Mouse (Mus musculus) right cerebral cortex, adult 2 months (tissue): ENCODE results near the gene Terb2.

Experiments
- DNase-seq, 2 experiments: peaks; one replicate each; pipeline ENCODE4 v3.0.0; 2021 to 2022; ENCODE audit warnings: low spot score in 2 of 2

Terb2 gene

DNA sequence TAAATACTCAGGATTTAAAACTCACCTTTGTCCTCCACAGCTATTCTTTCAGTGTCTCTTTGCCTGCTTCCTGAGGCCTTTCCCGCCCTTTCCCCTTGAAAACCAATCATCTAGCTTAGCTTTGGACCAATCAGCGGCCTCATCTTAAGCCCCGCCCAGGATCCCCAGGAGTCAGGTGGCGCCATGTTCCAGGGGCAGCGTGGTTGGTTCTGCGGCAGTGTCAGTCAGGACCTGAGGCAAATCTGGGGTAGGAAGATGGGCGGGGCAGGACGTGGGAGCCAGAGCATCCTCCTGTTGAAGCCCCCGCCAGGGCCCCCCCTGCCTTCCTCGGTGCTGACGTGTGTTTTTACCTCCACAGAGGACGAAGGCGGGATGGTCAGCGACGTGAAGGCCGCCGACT lies at the start of gene Terb2, which contains the start of gene Patl2:
Gene Terb2 (plus strand): TSS at position 167 of the 400 bp plus-strand sequence.
Gene Patl2 (minus strand): TSS at position 84 of the 400 bp plus-strand sequence.
- DNase-seq, result no peak

DNA sequence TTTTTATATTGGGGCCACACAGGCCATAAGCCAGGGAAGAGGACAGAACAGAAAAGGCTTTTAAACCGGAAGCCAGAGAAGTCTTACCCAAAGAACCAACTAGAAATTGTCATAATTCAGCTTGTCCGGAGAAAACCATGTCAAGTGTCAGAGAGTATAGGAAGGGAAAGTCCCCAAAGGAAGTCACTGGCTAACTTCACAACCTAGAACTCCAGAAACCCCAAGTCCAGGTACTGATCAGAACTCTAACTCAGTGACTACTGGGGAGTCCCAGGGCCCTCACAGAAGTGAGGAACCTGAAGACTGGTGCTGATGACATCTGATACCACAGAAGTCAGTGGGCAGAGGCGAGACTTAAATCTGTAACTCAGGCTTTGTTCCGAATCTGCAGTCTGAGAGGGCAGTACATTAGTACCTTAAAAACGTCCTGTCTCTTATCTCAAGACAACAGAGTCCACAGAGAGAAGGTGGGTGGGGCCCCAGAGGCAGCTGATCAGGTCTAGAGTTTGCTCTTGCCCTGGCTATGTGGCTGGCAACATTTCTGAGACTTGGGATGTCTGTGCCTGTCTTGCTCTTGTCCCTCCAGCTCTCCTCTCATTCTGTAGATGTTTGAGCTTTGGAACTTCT lies 48.1 kb upstream of the Terb2 start:
- no peak for DNase-seq

DNA sequence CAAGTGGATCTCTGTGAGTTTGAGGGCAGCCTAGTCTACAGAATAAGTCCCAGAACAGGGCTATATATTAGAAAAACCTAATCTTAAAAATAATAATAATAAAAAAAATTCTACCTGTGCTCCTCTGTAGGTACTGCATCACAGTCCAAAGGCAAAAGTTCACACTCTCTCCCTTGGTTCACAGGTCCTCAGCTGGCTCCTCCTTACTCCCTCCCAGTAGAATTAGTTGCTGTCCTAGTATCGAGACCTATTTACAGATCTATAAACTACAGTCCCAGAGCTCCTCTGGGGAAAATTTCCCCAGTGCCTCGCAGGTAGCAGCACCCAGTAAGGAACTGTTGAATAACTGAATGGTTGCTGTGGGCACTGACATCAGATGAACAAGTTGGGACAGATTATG lies 45.3 kb upstream of the Terb2 start:
- no peak for DNase-seq

DNA sequence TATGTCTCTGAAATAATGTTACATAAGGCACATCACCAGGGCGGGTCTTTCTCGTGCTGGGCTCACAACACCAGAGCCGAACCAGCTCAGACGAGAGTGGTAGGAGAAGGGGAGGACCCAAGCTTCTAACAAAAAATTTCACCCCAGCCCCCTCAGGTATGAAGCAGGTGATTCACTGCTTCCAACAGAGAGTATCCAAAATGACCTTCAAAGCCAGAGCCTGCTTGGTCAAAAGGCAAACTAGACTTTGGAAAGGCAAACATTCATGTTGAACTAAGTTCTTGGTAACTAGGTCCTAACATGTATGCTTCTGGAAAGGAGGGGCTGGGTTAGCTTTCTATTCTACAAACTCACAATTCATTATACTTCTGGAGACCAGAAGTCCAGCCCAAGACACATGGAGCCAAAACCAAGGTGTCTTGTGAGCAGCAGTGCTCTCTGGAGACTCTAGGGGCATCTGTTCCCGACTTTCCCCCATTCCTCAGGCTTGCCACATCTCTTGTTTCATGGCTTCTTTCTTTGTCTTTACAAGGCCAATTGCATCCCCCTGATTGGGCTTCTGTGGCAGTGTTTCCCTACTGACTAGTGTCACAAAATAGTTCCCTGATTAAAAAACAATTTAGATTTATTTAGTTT lies 44.6 kb upstream of the Terb2 start:
- DNase-seq, result no peak

DNA sequence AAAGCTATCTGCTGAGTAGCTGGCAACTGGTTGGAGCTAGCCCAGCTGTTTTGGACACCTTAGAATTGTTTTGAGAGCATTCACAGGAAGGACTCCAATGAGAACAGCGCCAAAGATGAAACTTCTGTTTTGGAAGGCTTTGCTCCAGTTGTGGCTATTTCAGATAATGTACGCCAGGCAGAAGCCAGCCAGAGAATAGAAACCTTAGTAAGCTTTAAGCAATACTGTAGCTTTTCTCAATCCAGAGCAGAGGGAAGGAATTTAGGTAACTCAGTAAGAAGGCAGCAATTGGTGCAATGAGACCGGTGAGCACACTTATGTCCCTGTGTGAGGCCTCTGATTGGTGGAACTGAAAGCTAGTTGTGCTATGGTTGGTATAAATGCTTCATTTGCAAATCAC lies 43.0 kb upstream of the Terb2 start:
- DNase-seq, result no peak

DNA sequence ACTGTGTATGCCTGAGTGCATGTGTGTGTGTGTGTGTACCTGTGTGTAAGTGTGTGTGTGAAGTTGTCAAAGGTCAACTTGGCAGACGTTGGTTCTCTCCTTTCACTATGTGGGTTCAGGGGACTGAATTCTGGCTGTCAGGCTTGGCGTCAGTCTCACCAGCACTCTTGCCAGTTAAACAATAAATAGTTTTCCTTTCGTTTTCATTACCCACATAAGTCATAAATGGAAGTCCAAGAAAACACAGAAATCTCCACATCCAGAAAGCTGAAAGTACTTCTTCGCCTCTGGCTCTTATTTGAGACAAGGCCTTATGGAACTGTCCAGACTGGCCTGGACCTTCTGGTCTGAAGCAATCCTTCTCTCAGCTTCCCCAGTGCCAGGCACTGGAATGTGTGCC lies 40.3 kb upstream of the Terb2 start:
- DNase-seq, result no peak

DNA sequence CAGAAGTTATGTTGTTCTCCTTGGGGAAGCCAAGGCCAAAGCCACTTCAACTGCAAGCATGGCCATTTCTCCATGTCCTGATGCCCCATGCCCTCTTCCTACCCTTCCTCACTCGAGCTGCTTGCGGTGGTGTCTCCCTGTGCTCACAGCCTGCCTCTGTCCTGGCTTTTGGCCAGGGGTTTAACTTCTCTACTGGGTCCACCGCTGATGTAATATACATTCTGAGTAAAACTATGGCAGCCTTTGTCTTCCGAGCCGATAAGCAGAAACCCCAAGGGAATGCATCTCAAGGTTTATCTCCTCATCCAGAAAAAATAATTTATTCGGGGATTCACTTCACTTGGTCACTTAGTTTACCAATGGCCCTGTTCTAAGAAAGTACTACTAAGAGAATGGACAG lies 39.4 kb upstream of the Terb2 start:
- no peak for DNase-seq

DNA sequence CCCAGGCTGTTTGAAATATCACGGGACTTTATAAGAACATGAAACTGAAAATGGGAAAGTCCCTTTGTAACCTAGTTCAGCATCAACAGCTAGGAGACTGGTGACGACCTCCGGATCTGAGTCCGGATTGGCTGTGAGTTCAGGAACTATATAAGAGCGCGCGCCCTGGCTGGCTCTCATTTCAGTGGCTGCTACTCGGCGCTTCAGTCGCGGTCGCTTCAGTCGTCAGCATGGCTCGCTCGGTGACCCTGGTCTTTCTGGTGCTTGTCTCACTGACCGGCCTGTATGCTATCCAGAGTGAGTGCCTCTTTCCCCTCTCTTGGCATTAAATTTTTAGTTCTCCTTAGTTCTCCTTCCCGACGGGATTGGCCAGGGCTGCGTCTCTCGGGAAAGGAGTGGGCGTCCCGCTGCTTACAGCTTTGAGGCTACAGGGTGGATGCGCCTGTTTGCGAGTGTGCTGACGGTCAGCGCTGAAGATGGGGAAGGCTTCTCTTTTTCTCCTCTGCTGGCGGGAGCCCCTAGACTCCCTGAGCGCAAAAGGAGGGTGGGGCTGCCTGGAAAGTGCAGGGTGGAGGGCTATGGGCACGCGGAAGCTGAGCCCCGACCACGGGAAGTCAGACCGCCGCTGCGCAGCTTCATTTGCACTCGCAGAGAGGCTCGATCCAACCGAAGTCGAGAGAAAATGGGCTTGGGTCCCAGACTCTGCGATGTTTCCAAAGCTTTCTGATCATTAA lies 38.4 kb upstream of the Terb2 start, which contains the start of gene B2m:
Gene B2m (plus strand): TSS at position 179 of the 734 bp plus-strand sequence.
- peak; percentile 94 to 98 for DNase-seq

DNA sequence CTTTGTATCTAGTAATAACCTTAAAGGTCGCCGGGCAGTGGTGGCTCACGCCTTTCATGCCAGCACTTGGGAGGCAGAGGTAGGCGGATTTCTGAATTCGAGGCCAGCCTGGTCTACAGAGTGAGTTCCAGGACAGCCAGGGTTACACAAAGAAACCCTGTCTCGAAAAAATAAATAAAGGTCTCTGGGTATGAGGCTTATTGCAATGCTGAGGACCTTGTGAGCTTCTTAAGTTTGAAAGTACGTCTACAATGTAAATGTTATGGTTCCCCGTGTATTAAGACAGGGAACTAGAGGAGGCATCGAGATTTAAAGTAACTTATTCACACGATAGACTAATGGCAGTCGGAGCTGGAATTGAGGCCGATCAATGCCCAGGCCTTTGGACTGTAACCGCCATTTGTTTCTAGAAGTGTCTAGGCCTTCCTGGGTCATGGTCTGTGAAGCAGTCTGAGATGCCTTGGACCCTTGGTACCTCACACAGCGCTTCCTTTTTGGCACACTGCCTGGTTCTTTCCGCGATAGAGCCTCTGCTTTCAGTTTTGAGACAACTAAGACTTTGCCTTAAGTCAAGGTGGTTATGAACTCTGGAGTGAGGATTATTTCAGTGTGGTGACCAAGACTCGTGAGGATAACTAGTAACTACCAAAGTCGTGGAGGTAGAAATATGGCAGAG lies 37.7 kb upstream of the Terb2 start:
- peak in 1 of 2 experiments; percentile 44 for DNase-seq

DNA sequence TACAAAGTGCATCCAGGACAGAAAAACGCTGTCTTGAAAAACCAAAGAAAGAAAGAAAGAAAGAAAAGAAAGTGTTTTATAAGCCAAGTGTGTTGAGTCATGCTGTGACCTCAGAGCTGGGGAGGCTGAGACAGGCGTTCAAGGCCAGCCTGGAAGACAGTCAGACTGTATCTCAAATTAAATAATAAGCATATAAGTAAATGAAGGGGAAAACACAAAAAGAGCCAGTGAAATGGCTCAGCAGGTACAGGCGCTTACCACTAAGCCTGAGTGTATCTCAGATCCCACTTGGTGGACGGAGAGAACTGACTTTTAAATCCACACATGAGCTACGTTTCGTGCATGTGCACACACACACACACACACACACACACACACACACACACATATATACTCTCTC lies 36.8 kb upstream of the Terb2 start:
- no peak for DNase-seq

DNA sequence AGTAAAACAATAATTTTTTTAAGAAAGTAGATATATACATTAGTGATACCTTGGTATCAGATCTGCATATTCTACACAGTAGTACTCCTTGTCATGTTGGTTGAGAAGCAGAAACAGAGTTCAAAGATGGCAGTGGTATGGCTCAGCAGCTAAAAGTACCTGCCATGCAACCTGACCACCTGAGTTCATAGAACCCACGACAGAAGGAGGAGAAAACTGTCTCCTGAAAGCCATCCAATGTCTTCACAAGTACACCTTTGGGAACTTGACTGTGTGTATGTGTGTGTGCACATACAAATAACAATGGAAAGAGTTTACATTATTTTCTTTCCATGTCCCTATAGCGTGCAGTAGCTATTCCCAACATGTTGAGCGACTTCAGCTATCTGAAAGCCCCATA lies 36.4 kb upstream of the Terb2 start:
- no peak for DNase-seq

DNA sequence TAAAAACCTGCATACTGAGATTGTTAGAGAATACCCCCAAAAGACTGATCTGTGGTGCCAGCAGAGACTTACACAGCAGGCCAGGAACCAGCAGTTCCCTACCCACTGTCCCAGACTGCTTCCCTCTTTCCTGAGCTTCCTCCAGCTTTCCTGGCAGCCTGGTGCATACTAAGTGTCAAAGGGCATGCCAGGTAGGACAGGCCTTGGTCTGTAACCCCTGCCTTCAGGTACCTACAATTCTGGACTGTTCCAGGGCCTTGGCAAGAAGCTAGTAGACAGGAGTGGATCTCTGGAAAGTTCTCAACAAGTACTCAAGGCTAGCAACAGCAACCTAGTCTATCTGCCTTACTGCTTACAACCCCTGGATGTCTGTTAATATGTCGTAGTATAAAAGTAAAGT lies 34.9 kb upstream of the Terb2 start:
- DNase-seq, result no peak

DNA sequence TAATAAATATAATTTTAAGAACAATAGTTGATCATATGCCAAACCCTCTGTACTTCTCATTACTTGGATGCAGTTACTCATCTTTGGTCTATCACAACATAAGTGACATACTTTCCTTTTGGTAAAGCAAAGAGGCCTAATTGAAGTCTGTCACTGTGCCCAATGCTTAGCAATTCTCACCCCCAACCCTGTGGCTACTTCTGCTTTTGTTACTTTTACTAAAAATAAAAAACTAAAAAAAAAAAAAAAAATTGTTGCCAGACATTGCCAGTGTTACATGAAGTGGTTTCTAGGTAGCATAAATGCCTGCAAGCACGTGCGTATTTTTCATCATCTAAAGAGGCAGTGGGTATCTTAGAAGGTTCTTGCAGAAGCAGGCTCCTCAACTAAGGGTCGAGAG lies 33.2 kb upstream of the Terb2 start:
- DNase-seq, result no peak

DNA sequence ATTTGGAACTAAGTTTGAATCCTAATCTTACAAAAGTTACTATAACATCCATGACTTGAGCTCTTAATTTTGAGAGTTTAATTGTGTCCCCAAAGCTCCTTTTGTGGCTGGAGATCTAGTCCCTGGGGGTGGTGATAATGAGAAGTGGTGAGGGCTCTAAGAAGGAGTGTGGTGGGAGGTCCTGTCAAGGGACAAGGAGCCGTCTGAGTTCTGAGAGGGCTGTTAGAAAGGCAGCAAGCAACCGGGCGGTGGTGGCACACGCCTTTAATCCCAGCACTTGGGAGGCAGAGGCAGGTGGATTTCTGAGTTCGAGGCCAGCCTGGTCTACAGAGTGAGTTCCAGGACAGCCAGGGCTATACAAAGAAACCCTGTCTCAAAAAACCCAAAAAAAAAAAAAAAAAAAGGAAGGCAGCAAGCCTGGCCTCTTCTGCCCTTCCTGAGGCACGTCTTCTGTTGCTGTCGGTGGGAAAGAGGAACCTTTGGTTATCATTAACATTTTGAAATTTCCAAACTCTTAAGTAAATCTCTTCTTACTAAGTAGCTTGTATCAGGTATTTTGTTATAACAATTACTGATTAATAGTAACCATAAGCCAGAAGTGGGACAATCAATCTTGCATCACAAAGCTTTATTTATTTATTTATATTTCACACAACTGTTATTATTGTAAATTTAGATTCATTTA lies 32.2 kb upstream of the Terb2 start:
- DNase-seq, result no peak

DNA sequence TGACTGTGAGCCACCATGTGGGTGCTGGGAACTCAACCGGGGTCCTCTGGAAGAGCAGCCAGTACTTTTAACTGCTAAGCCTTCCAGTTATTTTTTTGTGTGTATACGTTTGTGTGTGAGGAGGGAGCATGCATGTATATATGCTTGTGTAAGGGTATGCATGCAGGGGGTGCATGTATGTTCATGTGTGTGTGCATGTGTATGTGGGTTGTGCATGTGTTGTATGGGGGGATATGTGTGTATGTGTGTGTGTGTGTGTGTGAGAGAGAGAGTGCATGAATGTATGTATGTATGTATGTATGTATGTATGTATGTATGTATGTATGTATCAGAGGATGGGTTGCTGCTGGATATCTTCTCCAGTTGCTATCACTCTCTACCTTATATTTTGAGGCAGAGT lies 31.6 kb upstream of the Terb2 start:
- DNase-seq, result no peak

DNA sequence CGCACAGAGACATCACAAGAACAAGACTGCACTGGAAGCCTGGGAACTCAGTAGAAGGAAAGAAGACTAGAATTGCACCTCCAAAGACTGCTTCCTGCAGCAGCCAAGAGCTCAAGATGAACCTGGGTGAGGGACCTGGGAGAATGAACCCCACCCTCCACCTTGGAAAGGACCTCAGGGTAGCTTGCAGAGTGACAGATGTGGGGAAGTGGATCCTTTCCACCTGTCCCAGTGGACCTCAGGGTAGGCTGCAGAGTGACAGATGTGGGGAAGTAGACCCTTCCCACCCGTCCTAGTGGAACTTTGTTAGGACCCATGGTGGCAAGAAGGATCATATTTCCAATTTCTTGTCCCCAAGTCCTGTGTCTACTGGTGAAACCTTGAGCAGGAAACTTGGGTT lies 30.8 kb upstream of the Terb2 start:
- no peak for DNase-seq

DNA sequence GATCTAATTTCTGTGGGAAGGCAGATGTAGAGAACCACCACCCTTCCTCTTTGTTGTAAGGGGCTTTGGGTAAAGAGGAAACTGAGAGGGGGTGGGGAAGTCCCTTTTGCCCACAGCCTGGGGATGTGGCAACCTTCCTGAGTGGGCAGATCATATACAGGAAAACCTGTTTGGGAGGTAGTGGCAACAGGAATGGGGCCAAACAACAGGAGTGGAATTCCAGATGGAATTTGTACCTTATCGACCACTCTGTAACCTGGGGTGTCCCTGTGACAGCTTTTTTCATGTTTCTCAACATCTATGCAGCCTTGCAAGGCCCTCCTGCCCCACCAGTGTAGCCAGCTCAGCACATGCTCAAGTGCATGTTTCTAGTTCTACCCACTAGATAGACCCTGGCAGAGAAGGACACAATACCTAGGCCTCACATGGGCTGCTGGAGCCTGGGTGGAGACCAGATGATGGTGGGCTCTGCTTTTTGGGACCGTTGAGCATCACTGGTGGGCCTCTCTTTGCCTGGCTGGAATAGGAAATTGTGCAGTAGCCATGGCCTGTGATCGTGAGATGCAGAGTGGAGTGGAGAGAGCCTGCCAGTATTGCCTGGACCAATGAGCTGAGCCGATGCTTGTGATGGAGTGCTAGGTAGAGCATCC lies 29.9 kb upstream of the Terb2 start:
- DNase-seq, result no peak

DNA sequence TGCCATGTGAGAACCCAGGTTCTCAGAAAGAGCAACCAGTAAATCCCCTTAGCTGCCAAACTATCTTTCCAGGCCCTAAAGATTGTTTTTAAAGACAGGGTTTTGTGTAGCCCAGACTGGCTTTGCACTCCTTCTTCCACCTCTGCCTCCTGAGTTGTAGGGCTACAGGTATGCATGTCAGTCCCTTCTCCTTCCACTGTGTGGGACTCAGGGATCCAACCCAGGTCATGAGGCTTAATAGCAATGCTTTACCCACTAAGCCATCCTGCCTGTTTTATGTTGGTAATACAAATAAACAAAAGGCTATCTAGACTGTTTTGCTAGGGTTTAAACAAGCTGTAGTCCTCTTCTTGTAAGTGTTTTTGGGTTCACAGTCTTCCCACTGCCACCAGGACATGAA lies 28.5 kb upstream of the Terb2 start:
- DNase-seq, result no peak

DNA sequence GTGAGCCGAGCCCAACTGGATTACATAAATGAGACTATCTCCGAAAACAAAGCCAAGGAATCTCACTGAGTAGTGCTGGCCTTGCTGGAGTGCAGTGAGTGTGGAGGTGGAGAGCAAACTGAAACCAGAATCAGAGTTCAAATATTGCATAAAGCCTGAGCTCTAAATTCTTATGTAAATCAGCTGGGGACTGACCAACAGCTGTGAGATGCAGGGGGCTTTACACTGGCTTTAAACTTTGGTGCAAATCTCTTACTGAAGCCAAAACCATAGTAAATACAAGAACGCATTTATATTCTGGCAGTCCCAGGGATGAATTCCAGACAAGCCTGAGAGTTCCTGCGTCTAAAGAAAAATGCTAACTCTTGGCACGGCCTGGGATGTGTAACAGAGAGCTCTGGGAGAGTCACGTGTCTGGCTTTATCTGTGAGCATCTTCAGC lies 27.7 kb upstream of the Terb2 start:
- DNase-seq, result no peak

DNA sequence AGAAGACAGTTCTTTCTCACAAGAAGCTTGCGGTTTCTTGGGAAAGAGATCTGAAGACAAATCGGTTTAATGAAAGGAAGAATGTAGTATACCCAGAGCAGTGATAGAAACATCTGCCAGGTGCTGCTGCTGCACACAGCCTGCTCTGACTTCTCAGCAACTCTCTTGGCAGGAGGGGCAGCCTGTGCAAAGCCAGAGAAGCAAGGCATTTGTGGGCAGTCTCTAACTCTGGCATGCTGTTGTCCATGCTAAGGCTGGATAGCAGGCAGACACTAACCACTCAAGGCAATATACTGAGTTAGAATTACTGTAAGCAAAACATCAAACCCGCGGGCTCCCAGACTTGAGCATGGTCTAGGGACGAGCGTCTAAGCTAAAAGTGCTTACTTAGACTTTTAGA lies 26.4 kb upstream of the Terb2 start:
- no peak for DNase-seq

DNA sequence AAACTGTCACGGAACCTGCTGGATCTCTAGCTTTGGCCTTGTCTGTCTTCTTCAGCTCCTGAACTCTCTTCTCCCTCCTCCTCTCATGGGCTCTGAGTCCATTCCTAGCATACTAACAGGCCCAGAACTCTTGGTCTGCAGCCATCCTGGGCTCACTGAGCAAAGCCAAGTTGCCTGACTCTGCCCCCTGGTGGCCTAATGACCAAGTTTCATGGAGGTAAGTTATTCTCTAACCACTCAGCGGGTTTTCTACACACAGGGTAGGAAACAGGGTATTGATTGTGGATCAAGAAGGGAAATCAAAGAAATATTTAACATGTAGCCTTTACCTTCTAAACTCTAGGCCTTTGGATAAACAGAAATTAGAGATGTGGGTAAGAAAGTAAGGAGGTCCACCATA lies 25.4 kb upstream of the Terb2 start, which contains the start of gene Trim69:
Gene Trim69 (plus strand): TSS at position 21 of the 400 bp plus-strand sequence.
- peak; percentile 77 to 79 for DNase-seq
